Mouse (Mus musculus) heart, adult 2 months (tissue): ENCODE data around the gene Cnot1. TPM values are rescaled to one million over a fixed set of nuclear protein-coding genes. Genes with fewer than 3 reads are reported as not detected.

Experiments
- DNase-seq, 2 experiments: peaks; one replicate each; pipeline ENCODE4 v3.0.0; 2021
- H3K27ac ChIP-seq: fragments of 200-600 bp; 2 replicates; pipeline ENCODE4 v1.8.1; 2022
- H3K27me3 ChIP-seq: fragments of 200-500 bp; 2 replicates; pipeline ENCODE4 v1.6.1; 2012; ENCODE audit warnings: mild to moderate bottlenecking, low read length, inconsistent platforms, mixed read lengths; ENCODE audit not compliant: control insufficient read depth, insufficient read depth
- H3K36me3 ChIP-seq: fragments of 200-500 bp; 2 replicates; pipeline ENCODE4 v1.6.1; 2012; ENCODE audit warnings: low read length, inconsistent platforms; ENCODE audit not compliant: control insufficient read depth, insufficient read depth
- H3K4me1 ChIP-seq: fragments of 200-500 bp; 2 replicates; pipeline ENCODE4 v1.6.1; 2011; ENCODE audit warnings: low read length; ENCODE audit not compliant: control insufficient read depth, insufficient read depth
- H3K4me3 ChIP-seq: fragments of 200-600 bp; 2 replicates; pipeline ENCODE4 v1.8.1; 2022
- H3K79me2 ChIP-seq: fragments of 200-500 bp; replicated peaks from 2 replicates; pipeline ENCODE4 v1.6.1; 2012; ENCODE audit warnings: mild to moderate bottlenecking, inconsistent platforms, low read length, moderate library complexity, mixed read lengths; ENCODE audit not compliant: control insufficient read depth, insufficient read depth
- H3K9ac ChIP-seq: fragments of 200-500 bp; 2 replicates; pipeline ENCODE4 v1.6.1; 2012; ENCODE audit warnings: low read depth, mild to moderate bottlenecking, control low read depth, inconsistent platforms, low read length, mixed read lengths
- CTCF ChIP-seq: fragments of 200-600 bp; IDR thresholded peaks from 2 replicates; pipeline ENCODE4 v1.8.1; 2022; ENCODE audit warnings: antibody characterized with exemption, mild to moderate bottlenecking, moderate library complexity
- EP300 ChIP-seq: fragments of 200-500 bp; IDR thresholded peaks from 2 replicates; pipeline ENCODE4 v1.6.1; 2011; ENCODE audit warnings: low read depth, low read length, control low read depth; ENCODE audit not compliant: insufficient read depth
- POLR2A ChIP-seq: fragments of 200-500 bp; IDR thresholded peaks from 2 replicates; pipeline ENCODE4 v1.6.1; 2011; ENCODE audit warnings: mild to moderate bottlenecking, low read depth, low read length, control low read depth; ENCODE audit not compliant: insufficient read depth
- WGBS: fragments of 180-500 bp; shearing (Covaris S2); methylation state at CpG from one replicate; pipeline ENCODE4 v1.1.7; 2018; 5-methylcytosine and 5-hydroxymethylcytosine counted together
- intact Hi-C: fragments of 180-260 bp; cut with DNase I; formaldehyde crosslinking; loops from one replicate; pipeline ENCODE4 v1.15.1; 2025
- polyA plus RNA-seq: library from polyadenylated mRNA; depleted of rRNA; stranded (reverse); fragments of >200 nt; gene quantifications from 2 replicates; pipeline ENCODE4 v1.2.3, GENCODE M21; 2012
- total RNA-seq, 2 experiments: library from RNA; stranded (reverse); gene quantifications; 2 replicates each; pipeline ENCODE4 v1.2.3; 2021

The Cnot1 gene
- total and polyA plus RNA-seq, 3 experiments, result 51.0 to 116 (median 107) TPM

- intact Hi-C loops, result loop anchor here (10.0 kb wide), 1 partner anchor 436 kb away; no protein-coding TSS in a partner anchor
- Histone ChIP-seq H3K27me3 (no peaks in the 10 kb centered on the region), H3K4me1 (peaks cover 2% of the 10 kb centered on the region; the same call in 1 of the 2 replicates), H3K36me3 (no peaks in the 10 kb centered on the region), H3K79me2 (no peaks in the 10 kb centered on the region), H3K27ac (peak overlapping the region; percentile 26; the same call in 1 of the 2 replicates), H3K9ac (no peak overlapping the region), H3K4me3 (no peak overlapping the region)
- peak in 1 of 2 experiments; percentile 20 for DNase-seq
- no peak for TF ChIP-seq EP300
- peak; percentile 51 for TF ChIP-seq CTCF
- no peak for TF ChIP-seq POLR2A
- 43% methylated on average over 13 of the region's 13 CpGs for WGBS
These were observed 116.2 kb downstream of the Cnot1 start for GRCm38 (mm10) chr8:95690929-95691541.

- intact Hi-C loops, result no loop called here
- Histone ChIP-seq H3K9ac (no peak overlapping the region), H3K27me3 (no peaks in the 10 kb centered on the region), H3K4me1 (peaks cover 2% of the 10 kb centered on the region; the same call in 1 of the 2 replicates), H3K36me3 (no peaks in the 10 kb centered on the region), H3K79me2 (no peaks in the 10 kb centered on the region), H3K27ac (no peak overlapping the region), H3K4me3 (no peak overlapping the region)
- no peak for TF ChIP-seq CTCF
- TF ChIP-seq POLR2A, result no peak
- no peak for TF ChIP-seq EP300
- DNase-seq, result peak in 1 of 2 experiments; percentile 29
- 47% methylated on average over 10 of the region's 10 CpGs for WGBS
These were observed 119.1 kb downstream of the Cnot1 start for GRCm38 (mm10) chr8:95688073-95688672.

GRCm38 (mm10) chr8:95678024-95678611 lies 129.1 kb downstream of the Cnot1 start:
- under 1% methylated on average over 56 of the region's 70 CpGs for WGBS
- TF ChIP-seq POLR2A, result no peak
- no peaks in the 10 kb centered on the region for H3K4me1 ChIP-seq
- peak overlapping the region; percentile 40 for H3K9ac ChIP-seq
- H3K36me3 ChIP-seq, result no peaks in the 10 kb centered on the region
- H3K79me2 ChIP-seq, result no peaks in the 10 kb centered on the region
- DNase-seq, result no peak
- intact Hi-C loops, result no loop called here
- peak overlapping the region; percentile 48 for H3K4me3 ChIP-seq
- no peak overlapping the region for H3K27ac ChIP-seq
- H3K27me3 ChIP-seq, result peaks cover 11% of the 10 kb centered on the region

GRCm38 (mm10) chr8:95677591-95678023 lies 129.7 kb downstream of the Cnot1 start:
- Histone ChIP-seq H3K27ac (no peak overlapping the region), H3K9ac (peak overlapping the region; percentile 40), H3K4me3 (peak overlapping the region; percentile 48), H3K27me3 (peaks cover 11% of the 10 kb centered on the region), H3K4me1 (no peaks in the 10 kb centered on the region), H3K79me2 (no peaks in the 10 kb centered on the region), H3K36me3 (no peaks in the 10 kb centered on the region)
- DNase-seq, result no peak
- 3% methylated on average over 37 of the region's 48 CpGs for WGBS
- intact Hi-C loops, result no loop called here
- TF ChIP-seq EP300 (no peak), POLR2A (no peak), CTCF (no peak)

- H3K79me2 ChIP-seq, result no peaks in the 10 kb centered on the region
- 51% methylated on average over 9 of the region's 9 CpGs for WGBS
- no peak within 1 kb of the TSS for H3K27ac ChIP-seq
- peak within 1 kb of the TSS; percentile 40 for H3K9ac ChIP-seq
- no peaks in the 10 kb centered on the region for H3K4me1 ChIP-seq
- DNase-seq, result no peak
- intact Hi-C loops, result no loop called here
- H3K4me3 ChIP-seq, result peak within 1 kb of the TSS; percentile 48
- H3K27me3 ChIP-seq, result peaks cover 11% of the 10 kb centered on the region
- no peak for TF ChIP-seq EP300
- TF ChIP-seq CTCF, result no peak
- no peak for TF ChIP-seq POLR2A
- no peaks in the 10 kb centered on the region for H3K36me3 ChIP-seq
These were observed 130.6 kb downstream of the Cnot1 start, which contains the start of gene Ndrg4 for GRCm38 (mm10) chr8:95676631-95677030. Gene Ndrg4 (plus strand): TSS chr8:95676980.

- no peak for DNase-seq
- no peak overlapping the region for H3K27ac ChIP-seq
- intact Hi-C loops, result no loop called here
- no peak overlapping the region for H3K9ac ChIP-seq
- 66% methylated on average over 5 of the region's 5 CpGs for WGBS
- TF ChIP-seq CTCF (no peak), POLR2A (no peak), EP300 (no peak)
- no peak overlapping the region for H3K4me3 ChIP-seq
- H3K27me3 ChIP-seq, result peaks cover 3% of the 10 kb centered on the region
- H3K79me2 ChIP-seq, result no peaks in the 10 kb centered on the region
- H3K4me1 ChIP-seq, result no peaks in the 10 kb centered on the region
- H3K36me3 ChIP-seq, result no peaks in the 10 kb centered on the region
These were observed 134.5 kb downstream of the Cnot1 start for GRCm38 (mm10) chr8:95672811-95673210.
